Mouse (Mus musculus) liver, embryonic 16.5 days (tissue): ENCODE measurements at regions not wholly inside any gene's neighbourhood (a gene's known extent, or its start where the extent isn't known, plus 50 kb on each side); places are given as distances from the start of the nearest gene placed in this dataset.
"Not testable (repeated sequence)": the region's sequence is repeated elsewhere in the genome, so short reads cannot be mapped to it uniquely, and the experiment has no call there.

Source experiments
- ATAC-seq: fragments of 200-750 bp; cut with Nextera tagmentation; 2 replicates; pipeline ENCODE4 v1.8.0; 2017; ENCODE audit warnings: low read depth, mild to moderate bottlenecking, moderate number of reproducible peaks, moderate library complexity
- H3K27ac ChIP-seq: fragments of 300-500 bp; sonication (generic); 2 replicates; pipeline ENCODE4 v1.5.1; 2014; ENCODE audit warnings: mild to moderate bottlenecking, low read length
- H3K27me3 ChIP-seq: fragments of 300-500 bp; sonication (generic); 2 replicates; pipeline ENCODE4 v1.6.1; 2014; ENCODE audit warnings: low read depth, low read length, mixed read lengths; ENCODE audit not compliant: control insufficient read depth, insufficient read depth
- H3K36me3 ChIP-seq: fragments of 300-500 bp; sonication (generic); 2 replicates; pipeline ENCODE4 v1.6.1; 2014; ENCODE audit warnings: mild to moderate bottlenecking; ENCODE audit not compliant: control insufficient read depth, insufficient read depth
- H3K4me1 ChIP-seq: fragments of 300-500 bp; sonication (generic); 2 replicates; pipeline ENCODE4 v1.6.1; 2014; ENCODE audit warnings: low read depth, low read length, mixed read lengths; ENCODE audit not compliant: control insufficient read depth
- H3K4me2 ChIP-seq: fragments of 300-500 bp; sonication (generic); 2 replicates; pipeline ENCODE4 v1.6.1; 2014; ENCODE audit warnings: low read depth, low read length, mixed read lengths
- H3K4me3 ChIP-seq: fragments of 300-500 bp; sonication (generic); 2 replicates; pipeline ENCODE4 v1.5.1; 2014; ENCODE audit warnings: low read depth, mild to moderate bottlenecking, low read length
- H3K9ac ChIP-seq: fragments of 300-500 bp; sonication (generic); 2 replicates; pipeline ENCODE4 v1.6.1; 2014; ENCODE audit warnings: low read depth, low read length
- H3K9me3 ChIP-seq: fragments of 300-500 bp; sonication (generic); replicated peaks from 2 replicates; pipeline ENCODE4 v1.6.1; 2016; ENCODE audit warnings: low read length; ENCODE audit not compliant: control insufficient read depth
- WGBS: fragments of 180-500 bp; shearing (Covaris S2); extraction: QIAGEN DNeasy Blood & Tissue Kit; methylation state at CpG from one replicate; pipeline ENCODE4 v1.1.7; 2014; ENCODE audit not compliant: insufficient replicate concordance; 5-methylcytosine and 5-hydroxymethylcytosine counted together

GRCm38 (mm10) chr10:25670061-25670460 is 134.0 kb upstream of the Smlr1 start:
- Histone ChIP-seq H3K4me2 (no peak overlapping the region), H3K27me3 (no peaks in the 10 kb centered on the region), H3K9me3 (no peaks in the 10 kb centered on the region), H3K4me1 (no peaks in the 10 kb centered on the region), H3K9ac (no peak overlapping the region), H3K36me3 (no peaks in the 10 kb centered on the region), H3K4me3 (no peak overlapping the region), H3K27ac (no peak overlapping the region)
- 56% methylated on average over 1 of the region's 1 CpGs for WGBS
- ATAC-seq, result no peak

GRCm38 (mm10) chr10:25652742-25653563 is 116.9 kb upstream of the Smlr1 start:
- no peaks in the 10 kb centered on the region for H3K36me3 ChIP-seq
- H3K4me2 ChIP-seq, result no peak overlapping the region
- no peak overlapping the region for H3K27ac ChIP-seq
- ATAC-seq, result no peak
- no peak overlapping the region for H3K9ac ChIP-seq
- H3K4me1 ChIP-seq, result no peaks in the 10 kb centered on the region
- H3K4me3 ChIP-seq, result no peak overlapping the region
- WGBS, result 64% methylated on average over 16 of the region's 16 CpGs
- H3K9me3 ChIP-seq, result no peaks in the 10 kb centered on the region
- no peaks in the 10 kb centered on the region for H3K27me3 ChIP-seq

GRCm38 (mm10) chr10:25647740-25648139 is 111.7 kb upstream of the Smlr1 start:
- no peak overlapping the region for H3K4me2 ChIP-seq
- no peak for ATAC-seq
- H3K4me3 ChIP-seq, result no peak overlapping the region
- no peak overlapping the region for H3K9ac ChIP-seq
- no peaks in the 10 kb centered on the region for H3K4me1 ChIP-seq
- no peak overlapping the region for H3K27ac ChIP-seq
- no peaks in the 10 kb centered on the region for H3K27me3 ChIP-seq
- WGBS, result 57% methylated on average over 1 of the region's 1 CpGs
- no peaks in the 10 kb centered on the region for H3K36me3 ChIP-seq
- H3K9me3 ChIP-seq, result no peaks in the 10 kb centered on the region

GRCm38 (mm10) chr10:25643518-25643993 is 107.5 kb upstream of the Smlr1 start:
- Histone ChIP-seq H3K4me3 (no peak overlapping the region), H3K9me3 (no peaks in the 10 kb centered on the region), H3K9ac (no peak overlapping the region), H3K27me3 (no peaks in the 10 kb centered on the region), H3K36me3 (no peaks in the 10 kb centered on the region), H3K4me1 (no peaks in the 10 kb centered on the region), H3K27ac (no peak overlapping the region), H3K4me2 (no peak overlapping the region)
- 50% methylated on average over 3 of the region's 3 CpGs for WGBS
- no peak for ATAC-seq

- WGBS, result 72% methylated on average over 9 of the region's 9 CpGs
- no peaks in the 10 kb centered on the region for H3K27me3 ChIP-seq
- H3K9me3 ChIP-seq, result no peaks in the 10 kb centered on the region
- H3K4me1 ChIP-seq, result no peaks in the 10 kb centered on the region
- ATAC-seq, result no peak
- no peak overlapping the region for H3K4me2 ChIP-seq
- H3K4me3 ChIP-seq, result no peak overlapping the region
- no peaks in the 10 kb centered on the region for H3K36me3 ChIP-seq
- no peak overlapping the region for H3K27ac ChIP-seq
- no peak overlapping the region for H3K9ac ChIP-seq
These were observed 106.1 kb upstream of the Smlr1 start for GRCm38 (mm10) chr10:25642079-25642696.

- ATAC-seq, result no peak
- H3K4me1 ChIP-seq, result no peaks in the 10 kb centered on the region
- 68% methylated on average over 4 of the region's 4 CpGs for WGBS
- no peak overlapping the region for H3K4me2 ChIP-seq
- H3K27me3 ChIP-seq, result no peaks in the 10 kb centered on the region
- no peaks in the 10 kb centered on the region for H3K9me3 ChIP-seq
- no peaks in the 10 kb centered on the region for H3K36me3 ChIP-seq
- H3K27ac ChIP-seq, result no peak overlapping the region
- no peak overlapping the region for H3K9ac ChIP-seq
- no peak overlapping the region for H3K4me3 ChIP-seq
These were observed 97.1 kb upstream of the Smlr1 start for GRCm38 (mm10) chr10:25633058-25633614.

- H3K9me3 ChIP-seq, result no peaks in the 10 kb centered on the region
- no peak overlapping the region for H3K27ac ChIP-seq
- no peaks in the 10 kb centered on the region for H3K36me3 ChIP-seq
- H3K27me3 ChIP-seq, result no peaks in the 10 kb centered on the region
- ATAC-seq, result no peak
- no peak overlapping the region for H3K4me3 ChIP-seq
- no peaks in the 10 kb centered on the region for H3K4me1 ChIP-seq
- WGBS, result 65% methylated on average over 7 of the region's 7 CpGs
- no peak overlapping the region for H3K9ac ChIP-seq
- H3K4me2 ChIP-seq, result no peak overlapping the region
These were observed 96.2 kb upstream of the Smlr1 start for GRCm38 (mm10) chr10:25632306-25632705.

- Histone ChIP-seq H3K9me3 (no peaks in the 10 kb centered on the region), H3K9ac (no peak overlapping the region), H3K4me1 (no peaks in the 10 kb centered on the region), H3K4me2 (no peak overlapping the region), H3K27ac (no peak overlapping the region), H3K4me3 (no peak overlapping the region), H3K36me3 (no peaks in the 10 kb centered on the region), H3K27me3 (no peaks in the 10 kb centered on the region)
- ATAC-seq, result no peak
- 58% methylated on average over 5 of the region's 5 CpGs for WGBS
These were observed 86.5 kb upstream of the Smlr1 start for GRCm38 (mm10) chr10:25622585-25622984.

GRCm38 (mm10) chr10:25621747-25622134 is 85.7 kb upstream of the Smlr1 start:
- not testable (repeated sequence) for H3K4me3 ChIP-seq, H3K4me1 ChIP-seq, H3K36me3 ChIP-seq, H3K27me3 ChIP-seq, H3K4me2 ChIP-seq, H3K9ac ChIP-seq, ATAC-seq, H3K9me3 ChIP-seq, H3K27ac ChIP-seq
- WGBS, result 17% methylated on average over 1 of the region's 1 CpGs
